Mouse (Mus musculus): ENCODE data around the gene Sh3bp5.

GRCm38 (mm10) chr14:31400246-31400645 is 35.6 kb downstream of the Sh3bp5 start:
- TF ChIP-seq ZC3H11A (IDR thresholded peaks at IDR 0.05; ENCODE audit: borderline replicate concordance, low read depth, low read length) = no peak
- TF ChIP-seq ZNF384 (IDR thresholded peaks at IDR 0.05; ENCODE audit: low read depth, low read length) = no peak
- no peak for TF ChIP-seq HCFC1 (IDR thresholded peaks at IDR 0.05; ENCODE audit: borderline replicate concordance, insufficient read depth, low read length)

Measured in ES-E14 (cell line).